Mouse (Mus musculus) embryonic facial prominence, embryonic 13.5 days (tissue): ENCODE results near the gene Ric8a. TPM values are rescaled to one million over a fixed set of nuclear protein-coding genes. Genes with fewer than 3 reads are reported as not detected.

Experiments used
- ATAC-seq: fragments of 200-750 bp; cut with Nextera tagmentation; 2 replicates; pipeline ENCODE4 v1.8.0; 2017; ENCODE audit warnings: low read depth; ENCODE audit not compliant: insufficient number of reproducible peaks, insufficient read depth, low FRiP score, low TSS enrichment
- H3K27ac ChIP-seq: fragments of 300-500 bp; sonication (generic); 2 replicates; pipeline ENCODE4 v1.5.1; 2015; ENCODE audit warnings: moderate library complexity, mild to moderate bottlenecking, inconsistent platforms
- H3K27me3 ChIP-seq: fragments of 300-500 bp; sonication (generic); 2 replicates; pipeline ENCODE4 v1.6.1; 2015; ENCODE audit warnings: mild to moderate bottlenecking, inconsistent platforms
- H3K36me3 ChIP-seq: fragments of 300-500 bp; sonication (generic); 2 replicates; pipeline ENCODE4 v1.6.1; 2015; ENCODE audit warnings: mild to moderate bottlenecking, inconsistent platforms
- H3K4me1 ChIP-seq: fragments of 300-500 bp; sonication (generic); 2 replicates; pipeline ENCODE4 v1.6.1; 2015; ENCODE audit warnings: inconsistent platforms
- H3K4me2 ChIP-seq: fragments of 300-500 bp; sonication (generic); 2 replicates; pipeline ENCODE4 v1.6.1; 2015; ENCODE audit warnings: moderate library complexity, mild to moderate bottlenecking, inconsistent platforms
- H3K4me3 ChIP-seq: fragments of 300-500 bp; sonication (generic); 2 replicates; pipeline ENCODE4 v1.5.1; 2015; ENCODE audit warnings: mild to moderate bottlenecking, inconsistent platforms
- H3K9ac ChIP-seq: fragments of 300-500 bp; sonication (generic); 2 replicates; pipeline ENCODE4 v1.6.1; 2015; ENCODE audit warnings: mild to moderate bottlenecking, inconsistent platforms
- H3K9me3 ChIP-seq: fragments of 300-500 bp; sonication (generic); 2 replicates; pipeline ENCODE4 v1.6.1; 2016; ENCODE audit warnings: inconsistent platforms
- WGBS: fragments of 180-500 bp; shearing (Covaris S2); methylation state at CpG from one replicate; pipeline ENCODE4 v1.1.7; 2015; ENCODE audit warnings: mixed read lengths; 5-methylcytosine and 5-hydroxymethylcytosine counted together
- polyA plus RNA-seq: library from polyadenylated mRNA; unstranded; fragments of >200 nt; fragmentation: Nextera tagmentation; extraction: Ambion mirVana; gene quantifications from 2 replicates; pipeline ENCODE4 v1.2.1, GENCODE M21; 2015

The Ric8a gene
- polyA plus RNA-seq, 1 experiment from 2014 or later: 72.4 TPM

DNA sequence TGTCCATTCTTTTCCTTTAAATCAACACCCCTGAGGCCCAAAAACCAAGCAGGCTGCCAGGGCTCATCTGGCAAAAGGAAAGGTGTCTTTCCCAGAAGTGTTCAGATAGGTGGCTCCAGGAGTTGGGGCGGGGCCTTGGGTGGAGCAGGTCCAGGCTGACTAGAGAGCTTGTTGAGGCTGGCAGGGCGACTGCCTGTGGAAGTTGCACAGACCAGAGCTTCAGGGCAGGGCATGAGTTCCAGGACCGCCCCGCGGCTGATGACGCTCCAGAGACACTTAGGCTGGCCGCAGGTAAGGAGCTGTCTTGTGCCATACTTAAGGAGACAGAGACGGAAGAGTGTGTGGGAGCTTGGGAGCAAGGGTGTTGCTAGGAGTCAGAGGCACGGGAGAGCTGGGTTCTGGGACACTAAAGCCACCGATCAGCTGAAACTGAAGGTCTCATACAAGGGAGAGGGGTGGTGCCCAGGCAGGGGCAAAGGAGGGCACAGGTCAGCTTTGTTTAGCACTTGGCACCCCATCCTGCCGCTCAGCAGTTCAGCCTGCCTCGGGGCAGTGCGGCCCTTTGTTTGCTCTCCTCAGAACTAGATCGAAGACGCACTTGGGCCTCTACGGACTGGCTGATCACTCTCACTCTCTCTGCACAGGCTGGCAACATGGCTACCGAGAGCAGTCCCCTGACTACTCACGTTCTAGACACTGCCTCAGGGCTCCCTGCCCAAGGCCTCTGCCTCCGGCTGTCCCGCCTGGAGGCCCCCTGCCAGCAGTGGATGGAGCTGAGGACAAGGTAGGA is 21.6 kb upstream of the Ric8a start, which contains the start of gene Urah:
TSS of gene Urah (plus strand) at position 51 of the 790 bp plus-strand sequence.
- 34% methylated on average over 20 of the region's 20 CpGs for WGBS
- Histone ChIP-seq H3K9ac (no peak within 1 kb of the TSS), H3K4me3 (no peak within 1 kb of the TSS), H3K4me2 (no peak within 1 kb of the TSS), H3K27me3 (peaks cover 2% of the 10 kb centered on the region), H3K36me3 (no peaks in the 10 kb centered on the region), H3K4me1 (no peaks in the 10 kb centered on the region), H3K27ac (no peak within 1 kb of the TSS), H3K9me3 (no peaks in the 10 kb centered on the region)
- no peak for ATAC-seq

DNA sequence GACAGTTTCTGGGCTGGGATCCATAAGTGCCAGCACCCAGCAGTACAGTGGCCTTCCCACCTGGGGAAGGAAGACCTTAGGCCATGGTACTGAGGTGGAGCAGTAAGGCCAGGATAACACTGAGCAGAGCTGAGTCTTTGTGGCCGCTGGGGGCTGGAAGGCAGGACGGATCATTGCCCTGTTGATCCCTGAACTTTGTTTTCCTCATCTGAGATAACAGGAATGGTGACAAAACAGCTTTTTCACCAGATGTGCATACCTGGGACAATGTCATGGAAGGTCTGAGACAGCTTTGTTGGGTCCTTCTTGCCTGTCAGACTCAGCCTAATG is 21.0 kb upstream of the Ric8a start:
- Histone ChIP-seq H3K36me3 (no peaks in the 10 kb centered on the region), H3K9ac (no peak overlapping the region), H3K4me3 (no peak overlapping the region), H3K27ac (no peak overlapping the region), H3K4me1 (no peaks in the 10 kb centered on the region), H3K4me2 (no peak overlapping the region), H3K27me3 (peaks cover 5% of the 10 kb centered on the region), H3K9me3 (no peaks in the 10 kb centered on the region)
- ATAC-seq: no peak
- WGBS: 80% methylated on average over 2 of the region's 2 CpGs

DNA sequence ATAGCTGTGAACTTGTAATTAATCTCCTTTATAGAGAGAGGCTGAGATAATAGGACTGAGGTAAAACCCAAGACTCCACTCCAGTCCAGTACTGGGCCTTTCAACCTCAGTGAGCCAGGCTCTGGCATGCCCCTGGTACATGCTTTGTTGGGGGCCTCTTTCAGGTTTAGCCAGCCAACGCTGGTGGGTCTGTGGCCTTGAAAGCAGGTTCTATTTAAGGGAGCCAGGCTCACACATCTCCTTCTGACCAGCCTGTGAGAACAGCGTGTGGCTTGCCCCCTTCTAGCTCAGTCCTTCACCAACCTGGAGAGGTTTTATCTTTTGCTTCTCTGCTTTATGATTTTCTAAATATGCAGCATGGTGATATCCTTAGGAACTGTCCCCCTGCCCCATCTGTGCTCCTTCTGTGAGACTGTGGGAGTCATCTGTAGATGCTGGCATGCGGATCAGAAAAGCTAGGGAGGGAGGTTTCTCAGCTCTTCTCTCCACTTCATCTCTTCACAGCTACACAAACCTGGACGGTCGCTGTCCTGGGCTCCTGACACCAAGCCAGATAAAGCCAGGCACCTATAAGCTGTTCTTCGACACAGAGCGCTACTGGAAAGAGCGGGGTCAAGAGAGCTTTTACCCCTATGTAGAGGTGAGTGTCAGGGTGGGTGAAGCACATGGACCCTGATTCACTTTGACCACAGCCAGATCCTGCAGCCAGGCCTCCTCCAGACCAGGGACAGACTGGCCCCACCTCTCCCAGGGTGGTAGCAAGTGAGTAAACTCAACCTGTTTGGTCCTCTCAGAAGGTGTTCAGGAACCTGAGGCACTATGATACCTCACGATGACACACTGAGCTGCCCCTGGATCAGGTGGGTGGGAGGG is 20.3 kb upstream of the Ric8a start:
- WGBS: 82% methylated on average over 9 of the region's 9 CpGs
- Histone ChIP-seq H3K36me3 (no peaks in the 10 kb centered on the region), H3K9ac (no peak overlapping the region), H3K4me3 (no peak overlapping the region), H3K4me1 (no peaks in the 10 kb centered on the region), H3K4me2 (no peak overlapping the region), H3K27ac (no peak overlapping the region), H3K9me3 (no peaks in the 10 kb centered on the region), H3K27me3 (peaks cover 12% of the 10 kb centered on the region)
- no peak for ATAC-seq

DNA sequence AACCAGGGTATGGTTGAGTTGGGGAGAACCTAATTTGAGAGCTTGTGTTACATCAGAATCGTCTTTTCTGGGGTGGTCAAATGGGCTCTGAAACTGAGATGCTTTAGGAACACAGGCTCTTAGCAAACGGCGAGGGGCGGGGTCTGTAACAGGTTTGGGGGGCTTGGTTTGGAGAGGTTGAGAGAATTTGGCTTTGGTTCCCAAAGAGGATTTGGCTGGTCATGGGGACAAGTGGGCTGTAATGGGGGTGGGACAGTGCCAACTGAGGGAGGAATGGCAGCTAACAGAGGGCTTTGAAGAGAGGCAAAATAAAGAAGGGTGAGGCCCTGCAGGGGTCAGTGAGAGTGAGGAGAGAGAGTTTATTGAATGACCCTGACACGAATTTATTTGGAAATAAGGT is 17.2 kb upstream of the Ric8a start:
- Histone ChIP-seq H3K36me3 (no peaks in the 10 kb centered on the region), H3K4me3 (no peak overlapping the region), H3K4me2 (no peak overlapping the region), H3K9me3 (no peaks in the 10 kb centered on the region), H3K9ac (no peak overlapping the region), H3K27ac (no peak overlapping the region), H3K27me3 (peaks cover 41% of the 10 kb centered on the region), H3K4me1 (no peaks in the 10 kb centered on the region)
- ATAC-seq: no peak
- WGBS: 59% methylated on average over 5 of the region's 5 CpGs

DNA sequence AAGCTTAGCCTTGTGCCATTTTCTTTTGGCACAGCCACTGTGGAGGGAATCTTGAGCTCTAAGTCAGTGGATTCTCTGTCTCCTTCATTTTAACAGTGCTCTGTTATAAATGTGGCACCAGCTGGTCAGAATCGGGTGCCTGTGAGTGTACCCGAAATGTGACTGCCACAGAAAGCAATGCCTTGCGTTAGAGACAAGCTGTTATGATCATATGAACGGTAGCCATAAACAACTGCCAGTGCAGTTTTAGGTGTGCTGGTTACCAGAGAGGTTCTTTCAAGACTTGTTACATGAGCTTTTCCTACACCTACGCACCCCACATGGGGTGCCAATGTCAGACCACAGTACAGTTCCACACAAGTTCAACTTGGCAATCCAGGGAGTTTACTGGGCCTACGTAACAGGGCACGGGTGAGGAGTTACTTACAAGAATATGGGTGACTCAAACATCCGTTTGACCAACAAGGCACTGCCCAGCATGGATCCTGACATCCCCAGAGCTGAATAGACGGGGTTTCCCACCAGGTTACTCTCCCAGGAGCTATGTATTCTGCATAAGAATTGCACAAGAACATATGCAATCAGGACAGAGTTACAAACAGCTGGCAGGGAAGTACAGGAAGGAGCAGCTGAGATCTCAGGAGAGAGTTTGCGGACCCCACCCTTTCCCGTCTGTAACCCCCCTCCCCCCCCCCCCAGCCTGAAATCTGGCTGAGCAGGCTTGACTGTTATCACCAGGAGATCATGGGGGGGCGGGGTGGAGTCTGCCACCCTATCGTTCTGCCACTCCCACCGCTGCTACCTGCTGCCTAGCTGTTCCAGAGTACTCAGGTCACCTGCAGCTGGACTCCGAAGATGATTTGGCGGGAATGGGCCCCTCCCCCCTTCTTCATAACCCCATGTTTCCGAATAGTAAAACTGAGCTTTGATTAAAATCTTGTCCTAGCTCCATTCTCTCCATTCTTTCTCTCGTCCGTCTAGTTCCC is 15.7 kb upstream of the Ric8a start:
- H3K4me1 ChIP-seq: peaks cover 3% of the 10 kb centered on the region; the same call in 1 of the 2 replicates
- 33% methylated on average over 19 of the region's 19 CpGs for WGBS
- peaks cover 41% of the 10 kb centered on the region for H3K27me3 ChIP-seq
- no peak overlapping the region for H3K27ac ChIP-seq
- H3K36me3 ChIP-seq: no peaks in the 10 kb centered on the region
- H3K9me3 ChIP-seq: no peaks in the 10 kb centered on the region
- ATAC-seq: no peak
- H3K9ac ChIP-seq: no peak overlapping the region
- no peak overlapping the region for H3K4me3 ChIP-seq
- no peak overlapping the region for H3K4me2 ChIP-seq

DNA sequence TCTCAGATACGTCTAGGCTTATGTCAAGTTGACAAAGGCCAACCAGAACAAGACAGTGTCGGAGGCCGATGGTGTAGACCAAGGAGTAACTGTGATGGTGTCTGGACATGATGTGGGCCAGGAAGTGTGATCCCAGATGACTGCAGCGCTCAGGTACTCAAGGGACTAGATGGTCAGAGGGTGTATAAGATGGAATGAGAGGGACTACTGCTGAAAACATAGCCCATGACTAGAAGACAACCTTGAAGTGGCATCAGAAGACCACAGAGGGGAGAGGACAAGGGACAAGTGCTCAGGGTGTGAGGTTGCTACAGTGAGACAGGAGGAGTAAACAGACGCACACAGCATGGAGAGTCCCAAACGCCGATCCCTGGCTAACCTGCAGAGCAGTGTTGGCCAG is 13.0 kb upstream of the Ric8a start:
- H3K27me3 ChIP-seq: peaks cover 41% of the 10 kb centered on the region
- no peak overlapping the region for H3K9ac ChIP-seq
- no peaks in the 10 kb centered on the region for H3K36me3 ChIP-seq
- no peak overlapping the region for H3K4me2 ChIP-seq
- peaks cover 3% of the 10 kb centered on the region; the same call in 1 of the 2 replicates for H3K4me1 ChIP-seq
- no peaks in the 10 kb centered on the region for H3K9me3 ChIP-seq
- 76% methylated on average over 7 of the region's 7 CpGs for WGBS
- H3K27ac ChIP-seq: no peak overlapping the region
- H3K4me3 ChIP-seq: no peak overlapping the region
- no peak for ATAC-seq

DNA sequence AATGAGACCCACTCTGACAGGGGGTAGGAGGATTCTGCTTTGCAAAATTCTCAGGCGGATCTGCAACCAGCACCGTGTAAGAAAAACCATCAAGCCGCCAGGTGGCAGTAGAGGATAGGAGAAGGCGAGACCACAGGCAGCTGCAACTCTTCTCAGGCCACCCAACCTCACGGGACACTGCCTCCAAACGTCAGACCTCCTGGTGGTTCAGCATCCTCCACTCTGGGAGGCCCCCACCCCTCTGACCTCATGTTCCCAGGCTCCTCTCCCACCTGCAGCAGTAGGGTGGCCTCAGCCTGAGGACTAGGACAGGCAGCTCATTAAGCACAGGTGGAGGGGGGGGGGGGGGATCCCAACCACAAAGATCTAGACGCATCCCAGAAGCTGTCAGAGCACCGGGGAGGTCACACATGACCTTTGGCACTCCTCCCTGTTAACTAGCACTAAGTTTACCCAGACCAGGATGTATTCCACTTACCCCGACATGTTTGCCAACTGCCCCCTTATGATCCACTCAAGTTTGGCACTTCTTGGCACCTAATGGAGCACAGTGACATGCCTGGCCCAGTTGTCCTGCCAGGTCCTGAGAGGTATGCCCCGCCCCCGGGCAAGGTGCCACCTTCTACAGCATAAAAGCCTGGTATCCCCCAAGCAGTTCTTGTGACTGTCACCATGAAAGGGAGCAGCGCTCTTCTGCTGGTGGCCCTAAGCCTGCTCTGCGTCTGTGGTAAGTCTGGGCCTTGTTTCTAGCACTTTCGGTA is 11.7 kb upstream of the Ric8a start, which contains the start of gene Scgb1c1:
TSS of gene Scgb1c1 (plus strand) at position 643 of the 761 bp plus-strand sequence.
- Histone ChIP-seq H3K4me1 (peaks cover 3% of the 10 kb centered on the region; the same call in 1 of the 2 replicates), H3K36me3 (no peaks in the 10 kb centered on the region), H3K4me3 (no peak within 1 kb of the TSS), H3K9ac (no peak within 1 kb of the TSS), H3K4me2 (no peak within 1 kb of the TSS), H3K9me3 (no peaks in the 10 kb centered on the region), H3K27ac (no peak within 1 kb of the TSS), H3K27me3 (peaks cover 40% of the 10 kb centered on the region)
- WGBS: 29% methylated on average over 14 of the region's 14 CpGs
- peak; percentile 44 for ATAC-seq

DNA sequence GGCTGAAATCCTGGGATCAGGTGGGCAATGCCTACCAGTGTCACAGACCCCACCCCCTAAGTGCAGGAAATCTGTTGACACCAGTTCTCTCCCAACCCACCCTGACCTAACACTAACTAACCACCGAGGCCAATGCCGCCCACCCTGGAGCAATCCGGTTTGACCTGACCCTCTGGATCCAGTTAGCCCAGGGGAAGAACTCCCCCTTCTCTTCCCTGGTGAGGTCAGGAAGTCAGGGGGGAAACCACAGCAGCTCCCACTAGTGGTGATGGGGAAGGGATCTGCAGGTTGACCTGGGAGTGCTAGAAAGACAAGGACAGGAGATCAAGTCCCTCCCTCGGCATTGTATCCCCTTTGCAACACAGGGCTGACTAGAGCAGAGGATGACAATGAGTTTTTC is 11.1 kb upstream of the Ric8a start:
- no peaks in the 10 kb centered on the region for H3K9me3 ChIP-seq
- H3K9ac ChIP-seq: no peak overlapping the region
- H3K36me3 ChIP-seq: no peaks in the 10 kb centered on the region
- ATAC-seq: no peak
- H3K27ac ChIP-seq: no peak overlapping the region
- no peak overlapping the region for H3K4me3 ChIP-seq
- H3K27me3 ChIP-seq: peaks cover 37% of the 10 kb centered on the region
- 46% methylated on average over 4 of the region's 4 CpGs for WGBS
- H3K4me1 ChIP-seq: peaks cover 3% of the 10 kb centered on the region; the same call in 1 of the 2 replicates
- H3K4me2 ChIP-seq: no peak overlapping the region

DNA sequence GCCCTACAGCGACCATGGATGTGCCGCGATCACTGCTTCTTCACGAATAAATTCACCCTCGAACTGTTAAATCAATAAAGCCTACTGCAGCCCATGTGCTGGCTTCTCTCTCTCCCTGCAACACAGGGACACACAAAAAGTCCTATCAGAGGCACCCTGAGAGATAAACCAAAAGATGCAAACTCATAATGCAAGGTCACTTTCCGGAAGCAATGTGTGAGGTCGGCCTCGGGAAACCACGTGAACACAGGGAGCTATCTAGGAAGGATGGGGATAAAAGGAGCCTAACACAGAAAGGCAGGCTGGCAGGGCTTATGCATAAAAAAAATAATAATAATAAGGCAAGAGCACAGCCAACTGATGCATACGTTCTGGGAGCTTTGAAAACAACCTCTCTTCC is 10.1 kb upstream of the Ric8a start:
- WGBS: 81% methylated on average over 10 of the region's 10 CpGs
- H3K4me3 ChIP-seq: no peak overlapping the region
- H3K4me2 ChIP-seq: no peak overlapping the region
- H3K27me3 ChIP-seq: peaks cover 27% of the 10 kb centered on the region
- H3K9me3 ChIP-seq: no peaks in the 10 kb centered on the region
- no peak overlapping the region for H3K9ac ChIP-seq
- no peak overlapping the region for H3K27ac ChIP-seq
- peaks cover 7% of the 10 kb centered on the region for H3K36me3 ChIP-seq
- peaks cover 3% of the 10 kb centered on the region; the same call in 1 of the 2 replicates for H3K4me1 ChIP-seq
- no peak for ATAC-seq

DNA sequence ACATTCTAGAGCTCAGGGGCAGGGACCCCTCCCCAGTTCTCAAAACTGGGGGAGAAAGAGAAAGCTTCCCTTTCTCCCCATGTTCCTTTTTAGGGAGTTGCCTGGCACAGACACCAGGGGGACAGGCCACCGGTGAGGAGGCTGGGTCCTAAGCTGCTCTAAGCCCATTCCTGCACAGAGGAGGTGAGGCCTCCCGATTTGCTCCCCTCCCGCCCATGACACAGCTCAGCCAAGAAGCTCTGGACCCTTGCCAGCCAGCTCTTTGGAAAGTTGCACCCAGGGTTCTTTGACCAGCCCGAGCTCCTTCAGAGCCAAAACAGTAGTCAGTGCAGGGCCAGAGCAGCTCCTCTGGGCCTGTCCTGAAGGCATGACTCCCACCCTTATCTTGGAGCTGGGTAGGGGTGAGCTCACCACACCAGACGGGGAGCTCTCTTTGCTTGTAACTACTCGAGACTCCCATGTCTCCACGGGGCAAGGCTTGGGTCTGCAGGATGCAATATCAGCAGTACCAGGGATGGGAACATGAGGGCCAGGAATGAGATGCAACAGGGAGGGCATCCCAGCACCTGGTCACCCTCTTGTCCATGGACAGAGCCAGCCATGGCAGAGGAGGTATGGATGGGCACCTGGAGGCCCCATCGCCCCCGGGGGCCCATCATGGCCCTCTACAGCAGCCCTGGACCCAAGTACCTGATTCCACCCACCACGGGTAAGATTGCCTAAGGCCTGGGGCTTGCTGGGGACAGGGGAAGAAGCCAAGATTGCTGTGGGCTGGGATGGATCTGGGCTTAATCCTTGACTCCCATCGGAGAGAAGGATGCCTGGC is 8.8 kb upstream of the Ric8a start, which contains the start of gene Odf3:
TSS of gene Odf3 (plus strand) at position 51 of the 826 bp plus-strand sequence.
- Histone ChIP-seq H3K4me1 (peaks cover 3% of the 10 kb centered on the region; the same call in 1 of the 2 replicates), H3K27ac (no peak within 1 kb of the TSS), H3K9me3 (no peaks in the 10 kb centered on the region), H3K9ac (no peak within 1 kb of the TSS), H3K4me3 (no peak within 1 kb of the TSS), H3K36me3 (peaks cover 20% of the 10 kb centered on the region), H3K4me2 (no peak within 1 kb of the TSS), H3K27me3 (peaks cover 15% of the 10 kb centered on the region)
- no peak for ATAC-seq
- 65% methylated on average over 11 of the region's 11 CpGs for WGBS
